Mouse (Mus musculus): ENCODE measurements around the gene Prpf4b. TPM values are rescaled to one million over a fixed set of nuclear protein-coding genes. Genes with fewer than 3 reads are reported as not detected.

Gene Prpf4b
- total and polyA plus RNA-seq, 2 experiments from 2014 or later, result 45.7 to 52.7 TPM

DNA sequence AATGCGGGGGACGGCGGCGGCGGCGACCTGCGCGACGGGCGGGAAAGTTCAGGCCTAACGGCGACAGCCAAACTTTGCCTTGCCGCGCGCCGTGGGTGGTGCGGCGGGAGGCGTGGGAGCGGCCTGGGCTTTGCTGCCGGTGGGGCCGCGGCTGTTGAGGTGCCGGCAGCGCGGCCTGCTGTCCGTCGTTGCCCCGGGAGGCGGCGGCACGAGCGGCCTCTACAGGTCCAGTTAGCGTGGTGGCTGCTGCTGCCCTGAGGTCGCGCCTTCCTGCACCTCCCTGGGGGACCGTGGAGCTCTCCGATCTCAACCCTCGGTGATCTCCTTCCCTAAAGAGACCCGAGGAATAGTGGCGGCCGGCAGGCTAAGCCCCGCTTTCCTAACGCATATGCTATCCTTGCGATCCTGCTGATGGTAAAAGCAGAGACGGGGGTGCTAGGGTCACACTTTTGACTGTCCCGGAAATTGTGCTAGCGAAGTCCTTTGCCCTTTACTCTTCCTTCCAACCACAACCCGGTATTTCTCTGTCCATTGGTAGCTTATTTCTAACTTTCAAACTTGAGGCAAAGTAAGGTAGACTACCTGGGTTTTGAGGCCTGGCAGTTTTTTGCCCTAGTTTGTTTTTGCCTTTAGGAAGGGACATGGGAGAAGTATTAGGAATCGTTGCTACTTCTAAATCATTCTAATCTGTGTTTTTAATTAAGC is 791 bp downstream of the Prpf4b start:
- peak overlapping the region; percentile 77 for H3K9ac ChIP-seq
- H3K36me3 ChIP-seq (ENCODE audit: insufficient read depth), result no peaks in the 10 kb centered on the region
- WGBS, result 3% methylated on average over 50 of the region's 50 CpGs
- peaks cover 12% of the 10 kb centered on the region for H3K4me1 ChIP-seq (ENCODE audit: insufficient read depth)
- TF ChIP-seq CTCF (IDR thresholded peaks at IDR 0.05; ENCODE audit: low read depth), result peak; percentile 58
- H3K27me3 ChIP-seq (ENCODE audit: insufficient read depth, low read length), result no peaks in the 10 kb centered on the region
- DNase-seq (no peak), ATAC-seq (peak; percentile 19)
- peak overlapping the region; percentile 92 for H3K27ac ChIP-seq (ENCODE audit: low read depth, low read length)
- no peaks in the 10 kb centered on the region for H3K9me3 ChIP-seq (ENCODE audit: low read length)
- peak overlapping the region; percentile 80 for H3K4me3 ChIP-seq (ENCODE audit: low read depth, low read length)
- H3K4me2 ChIP-seq (ENCODE audit: low read depth), result peak overlapping the region; percentile 72

DNA sequence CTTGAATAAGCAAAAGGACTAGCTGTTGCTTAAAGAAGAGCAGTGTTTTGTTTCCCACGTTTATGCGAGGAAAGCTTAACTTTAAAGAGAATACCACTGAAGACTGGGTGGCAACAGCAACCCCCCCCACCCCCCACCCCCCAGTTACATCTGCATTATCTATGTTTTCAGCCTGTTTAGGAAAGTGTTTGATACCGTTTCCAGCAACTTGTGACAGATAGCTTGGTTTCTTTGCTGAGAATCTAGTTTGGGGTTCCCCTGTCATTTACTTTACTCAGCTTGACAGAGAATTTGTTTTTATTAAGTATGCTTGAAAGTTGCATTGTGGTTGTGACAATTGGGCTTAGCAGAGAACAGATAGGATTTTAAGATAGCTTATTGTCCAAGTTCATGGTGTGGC is 1.4 kb downstream of the Prpf4b start:
- peaks cover 12% of the 10 kb centered on the region for H3K4me1 ChIP-seq (ENCODE audit: insufficient read depth)
- H3K4me2 ChIP-seq (ENCODE audit: low read depth), result peak overlapping the region; percentile 72
- DNase-seq, result no peak
- peak overlapping the region; percentile 80 for H3K4me3 ChIP-seq (ENCODE audit: low read depth, low read length)
- no peak for TF ChIP-seq CTCF (IDR thresholded peaks at IDR 0.05; ENCODE audit: low read depth)
- ATAC-seq, result no peak
- no peaks in the 10 kb centered on the region for H3K9me3 ChIP-seq (ENCODE audit: low read length)
- H3K27me3 ChIP-seq (ENCODE audit: insufficient read depth, low read length), result no peaks in the 10 kb centered on the region
- no peak overlapping the region for H3K27ac ChIP-seq (ENCODE audit: low read depth, low read length)
- H3K36me3 ChIP-seq (ENCODE audit: insufficient read depth), result no peaks in the 10 kb centered on the region
- 3% methylated on average over 3 of the region's 3 CpGs for WGBS
- H3K9ac ChIP-seq, result peak overlapping the region; percentile 77; the same call in 1 of the 2 replicates

DNA sequence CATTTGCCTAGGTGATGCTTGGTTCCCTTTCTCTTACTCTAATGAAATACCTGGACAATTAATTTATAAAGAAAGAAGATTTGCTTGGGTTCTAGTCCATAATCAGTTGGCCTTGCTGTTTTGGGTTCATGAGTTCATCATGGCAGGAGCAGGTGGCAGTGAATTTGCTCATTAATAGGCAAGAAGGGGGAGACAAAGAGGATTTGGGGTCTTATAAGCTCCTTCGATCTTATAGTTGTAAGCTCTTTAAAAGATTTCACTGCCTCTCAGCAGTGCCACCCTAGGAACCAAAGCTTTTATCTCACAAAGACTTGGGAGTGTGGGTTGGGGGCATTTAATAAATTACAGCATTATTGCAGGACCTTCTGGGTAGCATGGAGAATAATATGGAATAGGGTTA is 17.8 kb downstream of the Prpf4b start:
- WGBS, result 52% methylated on average over 1 of the region's 1 CpGs
- no peak for DNase-seq
- Histone ChIP-seq H3K4me2 (ENCODE audit: low read depth) (no peak overlapping the region), H3K9ac (no peak overlapping the region), H3K36me3 (ENCODE audit: insufficient read depth) (peaks cover 82% of the 10 kb centered on the region), H3K27ac (ENCODE audit: low read depth, low read length) (no peak overlapping the region), H3K4me1 (ENCODE audit: insufficient read depth) (no peaks in the 10 kb centered on the region), H3K27me3 (ENCODE audit: insufficient read depth, low read length) (no peaks in the 10 kb centered on the region), H3K9me3 (ENCODE audit: low read length) (no peaks in the 10 kb centered on the region), H3K4me3 (ENCODE audit: low read depth, low read length) (no peak overlapping the region)
- no peak for TF ChIP-seq CTCF (IDR thresholded peaks at IDR 0.05; ENCODE audit: low read depth)
- ATAC-seq, result no peak

DNA sequence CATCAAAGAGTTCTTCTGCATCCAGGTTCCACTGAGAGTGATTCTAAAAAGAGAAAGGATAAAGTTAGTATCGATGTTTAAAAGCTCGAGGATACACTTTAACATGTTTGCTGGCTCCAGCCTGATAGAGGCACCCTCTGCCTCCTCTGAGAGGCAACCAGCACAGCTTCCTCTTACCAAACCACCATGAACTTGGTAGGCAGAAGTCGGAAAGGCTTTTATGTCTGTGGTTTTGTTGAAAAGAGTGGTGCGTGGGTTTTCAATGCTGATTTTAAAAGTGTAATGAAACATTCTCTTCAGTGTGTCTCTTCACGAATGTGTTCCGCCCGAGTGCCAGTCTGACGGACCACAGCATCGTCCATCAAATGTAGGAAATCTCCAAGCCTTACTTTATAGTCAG is 39.5 kb downstream of the Prpf4b start:
- no peaks in the 10 kb centered on the region for H3K9me3 ChIP-seq (ENCODE audit: low read length)
- no peaks in the 10 kb centered on the region for H3K36me3 ChIP-seq (ENCODE audit: insufficient read depth)
- H3K27me3 ChIP-seq (ENCODE audit: insufficient read depth, low read length), result no peaks in the 10 kb centered on the region
- H3K4me1 ChIP-seq (ENCODE audit: insufficient read depth), result no peaks in the 10 kb centered on the region
- no peak overlapping the region for H3K4me2 ChIP-seq (ENCODE audit: low read depth)
- H3K9ac ChIP-seq, result no peak overlapping the region
- WGBS, result 86% methylated on average over 9 of the region's 9 CpGs
- H3K4me3 ChIP-seq (ENCODE audit: low read depth, low read length), result no peak overlapping the region
- ATAC-seq, result no peak
- no peak for TF ChIP-seq CTCF (IDR thresholded peaks at IDR 0.05; ENCODE audit: low read depth)
- H3K27ac ChIP-seq (ENCODE audit: low read depth, low read length), result no peak overlapping the region
- no peak for DNase-seq

DNA sequence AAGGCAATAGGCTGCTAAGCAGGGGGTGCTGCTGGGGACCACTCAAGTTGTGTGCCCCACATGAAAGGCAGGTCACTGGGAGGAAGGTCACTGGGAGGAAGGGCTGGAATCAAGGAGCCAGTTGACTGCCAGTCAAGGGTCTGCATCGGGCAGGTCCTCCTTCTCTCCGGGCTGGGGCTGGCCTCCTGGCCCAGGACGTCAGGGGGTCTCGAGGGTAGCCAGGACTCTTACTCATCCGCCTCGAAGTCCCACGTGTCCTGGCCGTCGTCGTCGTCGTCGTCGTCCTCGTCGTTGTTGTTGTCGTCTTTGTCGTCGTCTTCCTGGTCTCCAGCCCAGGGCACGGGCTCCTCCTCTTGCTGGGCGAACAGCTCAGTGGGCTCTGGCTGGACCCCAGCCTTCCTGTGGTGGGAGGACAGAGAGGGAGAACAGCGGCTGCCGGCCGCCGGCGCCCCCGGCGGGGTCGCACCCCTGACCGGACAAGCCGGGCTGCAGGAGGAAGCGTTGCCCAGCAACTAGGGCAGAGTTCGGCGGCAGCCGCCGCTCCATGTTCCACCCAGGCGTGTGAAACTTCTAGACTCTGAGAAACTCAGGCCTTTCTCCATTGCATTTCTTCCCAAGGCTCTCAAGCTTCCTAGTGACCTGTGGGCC is 41.5 kb downstream of the Prpf4b start:
- H3K4me1 ChIP-seq (ENCODE audit: insufficient read depth), result no peaks in the 10 kb centered on the region
- TF ChIP-seq CTCF (IDR thresholded peaks at IDR 0.05; ENCODE audit: low read depth), result no peak
- peak; percentile 6 for DNase-seq

DNA sequence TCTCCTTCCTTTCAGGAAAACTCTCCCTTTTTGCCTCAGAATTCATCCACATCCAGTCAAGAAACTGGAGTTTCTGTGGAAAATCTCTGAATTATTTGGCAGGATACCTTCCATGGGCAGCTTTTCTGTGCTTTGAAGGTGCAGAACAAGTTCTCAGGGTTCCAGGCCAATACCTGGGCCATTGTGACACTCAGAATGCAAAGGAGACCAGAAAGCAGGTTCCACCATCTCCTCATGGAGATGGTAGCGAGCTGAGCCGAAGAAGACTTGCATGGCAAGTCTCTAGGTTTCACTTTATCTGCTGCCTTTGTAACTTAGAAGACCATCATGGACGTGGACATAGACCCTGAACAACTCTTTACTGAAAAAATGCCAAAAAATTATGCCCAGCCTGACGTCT is 49.1 kb downstream of the Prpf4b start, which contains the start of the genes Fam217a and 4933417A18Rik:
Gene Fam217a (minus strand): TSS at position 101 of the 400 bp plus-strand sequence.
Gene 4933417A18Rik (plus strand): TSS at position 200 of the 400 bp plus-strand sequence.
- no peak within 1 kb of the TSS for H3K27ac ChIP-seq (ENCODE audit: low read depth, low read length)

More for the DNA sequence above, 41.5 kb downstream of the Prpf4b start:
- no peak overlapping the region for H3K27ac ChIP-seq (ENCODE audit: low read depth, low read length)
- ATAC-seq, result peak; percentile 59
- H3K36me3 ChIP-seq (ENCODE audit: insufficient read depth), result no peaks in the 10 kb centered on the region
- no peaks in the 10 kb centered on the region for H3K9me3 ChIP-seq (ENCODE audit: low read length)
- H3K4me3 ChIP-seq (ENCODE audit: low read depth, low read length), result no peak overlapping the region
- WGBS, result 47% methylated on average over 37 of the region's 37 CpGs
- H3K27me3 ChIP-seq (ENCODE audit: insufficient read depth, low read length), result no peaks in the 10 kb centered on the region
- H3K9ac ChIP-seq, result no peak overlapping the region
- peak overlapping the region; percentile 42 for H3K4me2 ChIP-seq (ENCODE audit: low read depth)

More for the DNA sequence above, 49.1 kb downstream of the Prpf4b start, which contains the start of the genes Fam217a and 4933417A18Rik:
- Histone ChIP-seq H3K4me2 (ENCODE audit: low read depth) (no peak within 1 kb of the TSS), H3K27me3 (ENCODE audit: insufficient read depth, low read length) (no peaks in the 10 kb centered on the region), H3K4me3 (ENCODE audit: low read depth, low read length) (no peak within 1 kb of the TSS), H3K9ac (no peak within 1 kb of the TSS), H3K4me1 (ENCODE audit: insufficient read depth) (no peaks in the 10 kb centered on the region), H3K9me3 (ENCODE audit: low read length) (no peaks in the 10 kb centered on the region), H3K36me3 (ENCODE audit: insufficient read depth) (no peaks in the 10 kb centered on the region)
- DNase-seq (no peak), ATAC-seq (no peak)
- 85% methylated on average over 4 of the region's 4 CpGs for WGBS
- no peak for TF ChIP-seq CTCF (IDR thresholded peaks at IDR 0.05; ENCODE audit: low read depth)
